Mouse (Mus musculus): ENCODE data around the gene Mex3a.
A peak's percentile ranks its signal among the peaks of the same experiment; 100 is the strongest.

The Mex3a gene

DNA sequence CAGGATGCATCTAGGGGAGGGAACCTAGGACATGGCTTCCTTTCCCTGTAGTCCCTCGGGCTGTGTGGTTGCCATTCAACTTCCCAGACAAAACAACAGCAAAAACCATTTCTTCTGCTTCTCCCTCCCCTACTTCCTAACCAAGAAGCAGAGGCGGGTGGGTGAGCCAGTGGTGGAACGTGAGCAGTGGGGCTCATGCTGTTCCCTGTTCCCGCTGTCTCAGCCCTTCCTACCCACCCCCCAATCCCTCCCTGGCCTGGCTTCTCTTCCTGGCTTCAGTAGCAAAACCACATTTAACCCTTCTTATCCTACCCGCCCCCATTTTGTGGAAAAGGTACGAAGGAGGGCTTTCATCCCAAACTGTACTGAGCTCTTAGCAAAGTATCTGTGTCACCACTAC is 27.1 kb upstream of the Mex3a start:
- no peak for DNase-seq (ENCODE audit: low spot score in 2 of 2)

DNA sequence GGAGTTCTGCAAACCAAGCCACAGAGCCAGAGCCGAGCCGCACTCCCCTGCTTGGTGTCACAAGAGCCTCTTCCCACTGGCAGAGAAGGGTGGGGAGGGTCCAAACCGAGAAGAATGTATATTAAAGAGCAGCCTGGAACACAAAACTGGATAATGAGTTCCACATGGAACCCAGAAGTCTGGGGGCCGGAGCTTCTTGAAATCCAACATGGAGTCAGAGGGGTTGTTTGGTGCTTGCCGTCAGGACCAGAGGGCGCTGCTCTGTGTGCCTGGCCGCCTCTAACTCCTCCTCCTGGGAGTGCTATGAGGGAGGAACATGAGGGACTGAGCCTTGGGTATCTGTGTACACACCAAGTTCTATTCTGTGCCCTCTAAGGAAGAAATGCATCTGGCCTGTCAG is 26.4 kb upstream of the Mex3a start:
- DNase-seq (ENCODE audit: low spot score in 2 of 2), result no peak

DNA sequence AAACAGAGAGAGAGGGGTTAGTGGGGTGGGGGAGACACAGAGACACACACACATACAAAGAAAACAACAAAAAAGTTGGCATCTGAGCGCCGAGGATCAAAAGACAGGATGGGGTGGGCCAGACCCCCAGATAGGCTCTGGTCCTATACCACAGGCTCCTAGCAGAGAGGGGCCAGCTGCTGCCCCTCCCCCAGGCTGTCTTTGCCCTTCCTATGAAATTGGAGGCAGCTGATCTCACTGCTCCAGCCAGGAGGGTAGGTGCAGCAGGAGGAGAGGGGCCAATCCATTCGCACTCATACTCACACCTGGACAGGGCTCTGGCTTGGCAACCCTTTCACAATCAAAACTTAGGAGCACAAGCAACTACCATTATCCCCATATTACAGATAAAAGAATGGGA is 22.9 kb upstream of the Mex3a start:
- DNase-seq (ENCODE audit: low spot score in 2 of 2), result no peak

DNA sequence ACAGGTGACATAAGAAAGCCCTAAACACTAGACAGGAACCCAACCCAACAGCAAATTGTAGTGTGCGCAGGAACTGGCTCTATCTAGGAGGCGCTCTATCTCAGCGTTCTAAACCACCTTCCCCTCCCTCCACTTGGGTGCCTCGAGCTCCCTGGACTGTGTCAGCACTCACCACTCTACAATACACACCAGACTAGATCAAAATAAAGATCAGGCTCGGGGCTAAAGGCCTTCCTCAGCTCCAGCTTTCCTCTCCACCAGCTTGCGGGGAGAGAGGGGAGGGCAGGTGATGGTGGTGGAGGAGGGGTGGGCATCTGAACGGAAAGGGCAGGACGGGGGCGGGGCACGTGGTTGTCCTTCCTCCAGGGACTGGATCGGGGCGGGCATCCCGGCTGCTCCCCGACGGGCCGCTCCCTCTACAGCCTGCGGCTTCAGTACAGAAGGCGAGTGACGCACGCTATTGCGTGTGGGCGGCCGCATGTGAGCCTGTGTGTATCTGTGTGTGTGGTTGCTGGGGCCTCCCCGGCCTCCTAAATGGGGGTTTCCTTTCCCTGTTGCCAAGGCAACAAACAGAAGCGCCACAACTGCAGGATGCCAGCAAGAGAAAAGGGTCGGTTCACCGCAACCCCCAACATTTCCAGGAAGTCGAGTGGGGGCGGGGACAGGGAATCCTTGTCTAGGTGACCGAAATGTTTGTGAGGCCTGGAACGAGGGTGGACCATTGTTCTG is 22.3 kb upstream of the Mex3a start, which contains the start of gene Lmna:
Gene Lmna, minus strand, starts transcription at position 265 of the 729 bp plus-strand sequence.
- peak; percentile 98 to 99 for DNase-seq (ENCODE audit: low spot score in 2 of 2)

DNA sequence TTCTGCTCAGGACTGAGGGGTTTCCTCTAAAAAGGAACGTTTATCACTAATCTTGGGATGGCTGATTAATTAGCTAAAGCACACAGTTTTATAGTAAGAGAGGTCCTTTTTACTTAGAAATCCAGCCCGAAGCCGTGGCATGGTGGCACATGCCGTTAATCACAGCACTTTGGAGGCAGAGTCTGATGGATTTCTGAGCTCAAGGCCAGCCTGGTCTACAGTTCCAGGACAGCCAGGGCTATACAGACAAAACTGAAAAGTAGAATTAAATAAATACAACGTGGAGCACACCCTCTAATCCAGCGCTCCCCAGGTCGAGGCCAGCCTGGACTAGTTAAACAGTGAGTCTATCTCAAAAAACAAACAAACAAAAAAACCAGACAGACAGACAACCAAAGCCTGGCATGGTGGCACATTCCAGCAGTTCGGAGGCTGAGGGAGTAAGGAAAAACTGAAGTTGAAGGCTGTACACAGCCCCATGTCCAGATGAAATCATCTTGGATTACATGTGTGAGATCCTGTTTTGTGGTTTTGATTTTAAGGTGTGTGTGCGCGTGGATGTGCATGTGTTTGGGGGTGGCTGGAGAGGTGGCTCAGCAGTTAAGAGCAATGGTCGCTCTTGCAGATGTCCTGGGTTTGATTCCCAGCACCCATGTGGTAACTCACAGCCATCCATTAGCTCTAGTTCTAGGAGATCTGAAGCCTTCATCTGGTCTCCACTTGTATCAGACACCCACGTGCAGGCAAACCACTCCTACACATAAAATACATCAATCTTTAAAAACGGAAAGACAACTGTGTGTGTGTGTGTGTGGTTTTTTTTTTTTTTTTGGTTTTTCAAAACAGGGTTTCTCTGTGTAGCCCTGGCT is 21.5 kb upstream of the Mex3a start:
- peak; percentile 47 to 51 for DNase-seq (ENCODE audit: low spot score in 2 of 2)

DNA sequence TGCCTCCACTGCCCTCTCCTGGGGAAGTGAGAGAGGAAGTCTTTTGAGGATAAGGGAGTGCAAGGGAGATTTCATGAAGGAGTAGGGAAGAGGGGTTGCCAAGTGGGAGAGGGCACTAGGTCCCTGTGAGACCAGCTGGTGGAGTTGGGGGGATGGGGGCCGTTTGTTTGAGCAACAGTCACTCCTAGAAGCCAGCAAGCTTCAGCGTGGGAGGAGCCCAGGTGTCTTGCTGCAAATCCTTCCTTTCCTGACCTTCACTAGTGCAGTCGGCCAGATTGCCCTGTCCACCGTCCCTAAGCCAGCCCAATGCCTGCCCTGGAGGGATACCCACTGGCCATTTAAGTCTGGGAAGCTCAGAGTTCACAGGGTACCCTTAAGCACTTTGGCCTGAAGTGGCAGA is 20.6 kb upstream of the Mex3a start:
- DNase-seq (ENCODE audit: low spot score in 2 of 2), result no peak

DNA sequence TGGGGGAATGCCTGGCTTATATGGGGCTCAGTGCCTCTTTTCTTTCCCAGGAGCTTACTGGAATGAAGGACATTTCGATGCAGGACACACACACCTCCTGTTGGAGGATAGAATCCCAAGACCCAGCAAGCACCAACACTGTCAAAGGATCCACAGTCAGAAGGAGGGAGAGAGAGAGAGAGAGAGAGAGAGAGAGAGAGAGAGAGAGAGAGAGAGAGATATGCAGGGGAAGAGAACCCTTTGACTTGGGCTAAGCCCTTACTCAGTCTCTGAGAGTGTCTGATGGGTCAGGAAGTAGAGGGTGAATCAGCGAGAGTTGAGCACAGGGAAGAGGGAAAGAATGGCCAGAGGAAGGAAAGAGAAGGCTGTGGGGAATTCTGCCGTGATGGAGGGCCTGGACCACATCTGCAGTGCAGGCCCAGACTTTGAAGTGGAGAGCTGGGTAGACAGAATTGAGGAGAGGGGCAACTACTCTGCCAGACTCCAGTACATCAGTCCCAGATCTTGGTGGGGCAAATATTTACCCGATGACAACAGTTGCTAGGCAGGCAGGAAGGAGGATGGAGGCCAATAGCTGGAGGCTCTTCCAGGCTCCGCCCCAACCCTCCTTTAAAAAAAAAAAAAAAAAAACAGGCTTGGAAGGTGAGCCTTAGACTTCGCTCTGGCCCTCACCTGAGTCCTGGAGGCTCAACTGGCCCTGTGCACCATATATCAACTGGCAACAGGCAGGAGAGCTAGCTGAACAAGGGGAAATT is 19.9 kb upstream of the Mex3a start:
- DNase-seq (ENCODE audit: low spot score in 2 of 2), result no peak

DNA sequence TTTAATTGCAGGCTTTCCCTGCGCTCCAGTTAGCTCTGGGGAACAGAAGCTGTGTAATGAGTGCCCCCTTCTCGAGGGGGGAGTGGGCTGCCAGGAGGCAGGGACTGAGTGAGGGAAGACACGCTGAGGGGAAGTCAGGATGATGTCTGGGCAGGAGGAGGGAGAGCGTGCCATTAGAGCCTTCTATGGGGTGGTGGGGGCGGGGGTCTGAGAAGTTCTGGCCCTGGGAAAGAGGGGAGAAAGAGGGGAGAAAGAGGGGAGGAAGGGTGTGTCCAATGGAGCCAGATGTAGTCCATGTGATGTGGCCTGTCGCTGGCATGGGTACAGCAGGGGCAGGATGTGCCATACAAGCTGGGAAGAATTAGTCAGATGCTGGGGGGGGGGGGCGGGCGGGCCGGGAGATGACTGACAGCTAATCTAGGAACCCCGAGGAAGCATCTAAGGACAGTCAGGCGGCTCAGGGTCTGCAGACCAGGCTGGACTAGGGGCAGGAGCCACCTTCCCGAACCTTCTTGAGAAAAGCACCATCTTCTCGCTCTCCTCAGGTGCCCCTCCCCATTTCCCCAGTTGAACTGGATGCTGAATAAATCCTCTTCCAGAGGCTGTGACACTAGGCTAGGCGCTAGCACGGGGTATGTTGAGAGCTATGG is 19.2 kb upstream of the Mex3a start:
- DNase-seq (ENCODE audit: low spot score in 2 of 2), result no peak

DNA sequence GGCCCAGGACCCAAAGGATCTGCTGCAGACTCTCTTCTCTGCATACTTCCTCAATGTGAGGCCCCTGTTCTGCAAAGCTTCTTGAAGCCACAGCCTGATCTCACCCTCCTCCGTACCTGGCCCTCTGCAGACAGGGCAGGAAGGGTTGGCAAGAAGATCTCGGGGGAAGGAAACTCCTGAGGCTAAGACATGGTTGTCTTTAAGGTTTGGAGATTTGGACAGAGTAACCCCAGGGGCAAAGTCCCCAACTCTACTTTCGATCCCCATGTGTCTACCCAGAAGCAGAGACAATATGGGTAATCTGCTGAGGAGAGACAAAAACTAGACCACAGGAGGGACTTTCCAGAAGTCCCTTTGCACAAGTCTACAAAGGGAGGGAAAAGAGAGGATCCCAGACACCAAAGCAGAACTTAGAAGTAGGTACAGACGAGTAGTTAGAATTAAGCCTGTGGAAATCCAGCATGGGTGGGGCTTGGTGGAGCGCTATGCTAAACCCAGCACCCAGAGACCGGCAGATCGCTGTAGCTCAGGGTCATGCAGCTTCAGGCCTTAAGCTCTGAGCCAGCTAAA is 18.6 kb upstream of the Mex3a start:
- DNase-seq (ENCODE audit: low spot score in 2 of 2), result peak; percentile 29 to 50

DNA sequence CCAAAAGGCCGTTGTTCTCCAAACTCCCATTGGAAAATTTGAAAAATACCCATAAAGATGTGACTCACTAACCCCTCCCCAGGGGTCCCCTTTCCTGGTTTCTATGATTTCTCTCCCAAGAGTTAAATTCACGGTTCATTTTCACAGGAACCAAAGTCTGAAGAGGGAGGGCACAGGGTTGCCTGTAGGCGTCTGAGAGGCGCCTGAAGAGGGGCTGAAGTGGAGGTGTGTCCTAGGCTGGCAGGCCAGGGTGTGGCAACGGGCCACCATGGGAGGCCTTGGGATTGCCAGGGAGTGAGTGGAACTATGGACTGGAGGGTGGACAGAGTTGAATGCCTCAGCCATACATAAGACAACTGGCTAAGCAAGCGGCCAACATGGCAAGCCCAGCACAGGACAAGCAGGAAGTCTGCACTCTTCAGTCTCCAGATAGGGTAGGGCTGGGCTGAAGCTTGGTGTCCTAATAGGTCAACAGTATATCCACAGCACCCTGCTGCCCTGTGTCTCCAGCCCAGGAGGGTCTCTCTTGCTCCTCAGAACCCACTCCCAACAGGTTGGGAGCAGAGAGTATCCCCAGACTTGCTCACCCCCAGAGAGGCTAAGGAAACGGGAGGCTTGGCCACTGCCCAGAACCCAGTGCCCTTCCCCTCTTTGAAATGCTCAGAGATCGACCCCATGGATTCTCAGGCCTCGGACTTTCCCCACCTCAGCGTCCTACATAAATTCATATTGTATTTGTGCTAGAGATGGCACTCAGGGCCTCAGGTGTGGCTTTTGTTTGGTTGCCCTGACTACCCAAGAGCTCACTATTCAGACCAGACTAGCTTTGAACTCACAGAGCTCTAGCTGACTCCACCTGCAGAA is 17.7 kb upstream of the Mex3a start:
- no peak for DNase-seq (ENCODE audit: low spot score in 2 of 2)

DNA sequence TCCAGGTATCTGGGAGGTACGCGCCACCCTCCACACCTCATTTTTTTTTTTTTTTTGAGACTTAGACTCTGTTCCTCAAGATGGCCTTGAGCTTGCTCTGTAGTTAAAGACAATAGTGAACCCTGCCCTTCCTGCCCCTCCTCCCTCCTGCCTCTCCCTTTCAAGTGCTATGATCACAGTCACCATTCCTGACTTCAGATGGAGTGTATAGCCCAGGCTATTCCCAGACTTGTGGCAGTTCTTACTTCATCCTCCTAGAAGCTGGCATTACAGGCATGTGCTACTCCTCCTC is 17.2 kb upstream of the Mex3a start:
- DNase-seq (ENCODE audit: low spot score in 2 of 2), result no peak

DNA sequence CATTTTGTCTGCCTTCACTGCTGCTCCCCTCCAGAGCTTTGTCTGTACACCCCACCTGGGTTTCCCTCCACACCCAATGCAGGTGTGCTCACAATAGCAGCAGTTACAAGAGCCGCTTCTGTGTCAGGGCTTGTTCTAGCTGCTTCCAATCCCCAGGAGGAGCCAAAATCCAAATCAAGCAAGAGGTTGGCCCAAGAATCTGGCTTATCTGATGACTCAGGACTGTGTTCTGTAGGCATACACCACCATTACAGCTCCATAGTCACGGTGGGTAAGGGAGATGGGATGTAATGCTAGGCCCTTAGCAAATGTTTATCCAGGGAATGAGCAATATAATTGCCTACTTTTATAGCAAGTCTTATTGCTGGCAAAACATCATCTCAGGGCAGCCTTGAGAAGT is 15.8 kb upstream of the Mex3a start:
- DNase-seq (ENCODE audit: low spot score in 2 of 2), result no peak

DNA sequence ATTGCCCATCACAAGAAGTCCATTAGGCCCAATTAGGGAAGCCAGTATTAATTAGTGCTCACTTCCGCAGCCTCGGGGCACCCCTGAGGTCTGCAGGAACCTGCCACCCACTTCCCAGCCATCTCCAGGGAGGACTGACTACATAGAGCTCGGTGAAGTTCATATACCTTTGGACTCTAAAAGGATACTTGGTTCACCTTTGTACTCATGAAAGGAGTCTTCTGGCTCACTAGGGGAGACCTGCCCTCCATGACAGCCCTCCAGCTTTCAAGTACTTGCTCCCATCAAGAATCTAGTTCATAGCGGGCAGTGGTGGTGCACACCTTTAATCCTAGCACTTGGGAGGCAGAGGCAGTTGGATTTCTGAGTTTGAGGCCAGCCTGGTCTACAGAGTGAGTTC is 13.8 kb upstream of the Mex3a start:
- DNase-seq (ENCODE audit: low spot score in 2 of 2), result no peak

DNA sequence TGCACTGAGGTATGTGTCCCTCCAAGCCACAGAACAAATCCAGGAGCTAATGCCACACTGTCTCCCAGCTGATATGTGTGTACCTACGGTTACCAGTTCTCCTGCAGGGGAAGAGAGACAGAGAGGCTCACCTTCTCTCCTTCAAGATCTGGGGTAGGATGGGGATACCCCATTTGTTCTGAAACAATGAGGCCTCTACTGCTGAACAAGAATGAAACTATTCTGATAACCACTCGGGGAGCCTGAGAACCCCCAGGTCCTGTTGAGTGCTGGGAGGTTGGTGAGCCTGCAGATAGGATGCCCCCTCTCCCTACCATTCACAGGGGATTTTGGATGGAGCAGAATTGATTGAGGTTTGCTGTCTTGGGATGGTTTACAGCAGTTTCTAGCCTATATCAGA is 12.1 kb upstream of the Mex3a start:
- DNase-seq (ENCODE audit: low spot score in 2 of 2), result no peak

DNA sequence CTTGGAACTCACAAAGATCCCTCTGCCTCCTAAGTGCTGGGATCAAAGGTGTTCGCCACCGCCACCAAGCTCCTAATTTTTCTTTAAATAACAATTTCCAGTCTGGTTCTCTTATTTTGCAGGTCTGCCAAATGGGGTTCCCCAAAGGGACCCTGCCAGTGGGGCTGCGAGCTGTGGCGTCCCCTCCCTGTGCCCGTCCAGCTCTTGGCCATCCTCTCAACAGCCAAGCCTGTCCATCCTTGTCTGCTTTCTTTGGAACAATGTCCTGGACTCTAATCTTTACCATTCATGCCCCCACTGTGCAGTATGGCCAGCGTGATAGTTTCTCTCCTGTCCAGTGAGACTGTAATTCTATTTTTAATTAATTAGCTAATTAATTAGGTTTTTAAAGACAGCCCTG is 11.0 kb upstream of the Mex3a start:
- DNase-seq (ENCODE audit: low spot score in 2 of 2), result no peak

DNA sequence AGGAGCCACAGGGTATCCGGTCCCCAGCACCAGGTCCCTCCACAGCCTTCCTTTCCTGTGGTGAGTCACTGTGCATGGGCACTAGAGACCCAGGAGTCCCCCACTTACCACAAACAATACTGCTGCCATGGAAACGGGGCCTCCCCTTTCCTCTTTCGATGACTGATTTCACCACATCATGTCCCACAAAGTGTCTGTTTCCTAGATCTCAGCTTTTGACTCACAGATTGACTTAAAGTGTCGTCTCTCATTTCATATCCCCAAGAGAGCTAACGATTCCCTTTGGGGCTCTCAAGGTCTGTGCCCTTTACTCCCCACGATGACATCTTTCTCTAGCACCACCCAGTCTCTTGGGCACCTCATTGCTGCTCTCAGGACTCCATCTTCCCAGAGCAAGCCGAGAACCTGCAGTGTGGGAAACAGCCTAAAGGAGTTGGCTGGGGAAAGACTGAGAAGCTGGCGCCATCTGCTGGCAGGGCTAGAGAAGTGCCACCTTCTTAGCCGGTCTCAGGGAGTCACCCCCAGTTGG is 10.3 kb upstream of the Mex3a start:
- DNase-seq (ENCODE audit: low spot score in 2 of 2), result peak; percentile 90 to 91

DNA sequence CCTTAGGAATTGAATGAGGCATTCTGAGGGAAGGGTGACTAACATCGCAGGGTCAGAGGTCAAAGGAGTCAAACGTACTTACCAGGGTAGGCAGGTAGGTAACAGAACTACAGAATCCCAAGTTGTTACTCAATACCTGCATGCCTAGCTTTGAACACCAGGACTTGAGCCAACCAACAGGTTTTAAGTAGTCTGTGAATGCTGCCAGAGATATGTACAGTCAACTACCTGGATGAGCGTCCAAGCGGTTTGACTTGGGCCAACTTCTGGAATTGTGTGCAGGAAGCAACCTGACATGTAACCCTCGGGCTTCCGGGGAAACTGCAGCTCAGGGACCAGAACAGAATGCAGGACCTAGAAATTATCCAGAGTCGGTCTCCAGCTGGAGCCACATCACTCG is 9.2 kb upstream of the Mex3a start:
- DNase-seq (ENCODE audit: low spot score in 2 of 2), result no peak

DNA sequence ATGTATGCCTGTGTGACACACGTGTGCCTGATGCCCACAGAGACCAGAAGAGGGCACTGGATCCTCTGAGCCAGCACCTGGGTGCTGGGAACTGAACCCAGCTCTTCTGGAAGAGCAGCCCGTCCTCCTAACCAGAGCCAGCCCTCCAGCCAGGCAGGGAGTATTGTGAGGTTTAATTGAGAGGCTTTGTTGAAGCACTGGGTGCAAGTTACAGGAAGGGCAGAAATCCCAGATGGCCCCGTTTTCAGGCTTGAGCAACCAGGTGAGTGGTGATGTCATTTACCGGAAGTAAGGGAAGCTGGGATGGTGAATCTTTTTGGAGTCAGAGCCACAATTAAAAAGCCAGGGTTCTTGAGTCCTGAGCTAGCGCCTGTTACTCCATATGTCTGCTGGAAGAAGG is 7.2 kb upstream of the Mex3a start:
- no peak for DNase-seq (ENCODE audit: low spot score in 2 of 2)

DNA sequence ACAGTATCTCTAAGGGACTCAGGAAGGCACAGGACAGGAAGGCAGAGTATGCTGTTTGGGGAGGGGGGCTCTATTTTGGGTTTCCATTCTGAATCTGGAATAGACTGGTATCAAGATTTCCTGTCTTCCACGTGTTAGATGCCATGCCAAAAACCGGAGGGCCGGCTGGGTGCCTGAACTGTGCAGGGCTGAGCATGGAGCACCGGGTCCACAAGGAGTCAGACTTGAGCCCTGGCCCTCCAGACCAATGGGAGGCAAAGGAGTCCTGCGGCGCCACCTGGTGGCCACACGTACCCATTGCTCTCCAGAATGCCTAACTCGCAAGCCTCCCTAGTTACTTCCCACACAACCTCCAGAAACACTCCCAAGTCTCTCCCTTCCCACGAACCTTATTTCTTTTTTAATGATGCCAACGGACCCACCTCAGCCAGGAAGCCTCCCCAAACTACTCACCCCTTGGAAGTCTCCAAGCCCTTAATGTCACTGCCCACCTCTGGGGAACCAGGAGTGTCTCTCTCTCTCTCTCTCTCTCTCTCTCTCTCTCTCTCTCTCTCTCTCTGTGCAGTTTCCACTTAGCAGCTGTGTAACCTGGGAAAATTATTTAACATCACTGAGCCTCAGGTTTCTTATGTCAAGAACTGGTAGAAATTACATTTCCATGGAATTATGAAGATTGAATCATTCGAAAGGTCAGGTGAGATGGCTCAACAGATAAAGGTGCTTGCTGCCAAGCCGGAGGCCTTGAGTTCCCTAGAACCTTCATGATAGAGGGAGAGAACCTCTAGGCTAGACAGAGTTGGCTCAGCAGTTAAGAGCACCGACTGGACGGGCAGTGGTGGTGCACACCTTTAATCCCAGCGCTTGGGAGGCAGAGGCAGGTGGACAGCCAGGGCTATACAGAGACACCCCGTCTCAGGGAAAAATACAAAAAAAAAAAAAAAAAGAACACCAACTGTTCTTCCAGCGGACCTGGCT is 5.8 kb upstream of the Mex3a start:
- DNase-seq (ENCODE audit: low spot score in 2 of 2), result peak; percentile 74 to 84

Measured in natural killer cell, adult 2 months (primary cell).